Mouse (Mus musculus) hindbrain, embryonic 11.5 days (tissue): ENCODE measurements around the gene Styk1. TPM values are rescaled to one million over a fixed set of nuclear protein-coding genes. Genes with fewer than 3 reads are reported as not detected.

ENCODE experiments used
- ATAC-seq: fragments of 200-750 bp; cut with Nextera tagmentation; 2 replicates; pipeline ENCODE4 v1.8.0; 2017; ENCODE audit warnings: mild to moderate bottlenecking, moderate TSS enrichment, moderate library complexity; ENCODE audit not compliant: low FRiP score
- DNase-seq: peaks from one replicate; pipeline ENCODE4 v3.0.0-alpha.2; 2015; ENCODE audit warnings: low spot score
- H3K27ac ChIP-seq: fragments of 300-500 bp; sonication (generic); 2 replicates; pipeline ENCODE4 v1.5.1; 2014; ENCODE audit warnings: mild to moderate bottlenecking, low read depth, low read length
- H3K27me3 ChIP-seq: fragments of 300-500 bp; sonication (generic); 2 replicates; pipeline ENCODE4 v1.6.1; 2014; ENCODE audit warnings: mild to moderate bottlenecking, low read length, moderate library complexity, mixed read lengths; ENCODE audit not compliant: control insufficient read depth, insufficient read depth
- H3K36me3 ChIP-seq: fragments of 300-500 bp; sonication (generic); 2 replicates; pipeline ENCODE4 v1.6.1; 2014; ENCODE audit warnings: mild to moderate bottlenecking, low read length, moderate library complexity, mixed read lengths; ENCODE audit not compliant: control insufficient read depth, insufficient read depth
- H3K4me1 ChIP-seq: fragments of 300-500 bp; sonication (generic); replicated peaks from 2 replicates; pipeline ENCODE4 v1.6.1; 2014; ENCODE audit warnings: low read length, mixed read lengths; ENCODE audit not compliant: control insufficient read depth, insufficient read depth
- H3K4me2 ChIP-seq: fragments of 300-500 bp; sonication (generic); replicated peaks from 2 replicates; pipeline ENCODE4 v1.6.1; 2014; ENCODE audit warnings: mild to moderate bottlenecking, low read depth, low read length
- H3K4me3 ChIP-seq: fragments of 300-500 bp; sonication (generic); 2 replicates; pipeline ENCODE4 v1.5.1; 2014; ENCODE audit warnings: low read depth, low read length
- H3K9ac ChIP-seq: fragments of 300-500 bp; sonication (generic); 2 replicates; pipeline ENCODE4 v1.6.1; 2014; ENCODE audit warnings: low read depth, low read length
- H3K9me3 ChIP-seq: fragments of 300-500 bp; sonication (generic); 2 replicates; pipeline ENCODE4 v1.6.1; 2016; ENCODE audit warnings: low read length; ENCODE audit not compliant: control insufficient read depth
- WGBS: fragments of 180-500 bp; shearing (Covaris S2); extraction: QIAGEN DNeasy Blood & Tissue Kit; methylation state at CpG from one replicate; pipeline ENCODE4 v1.1.7; 2014; 5-methylcytosine and 5-hydroxymethylcytosine counted together
- polyA plus RNA-seq: library from polyadenylated mRNA; unstranded; fragments of >200 nt; fragmentation: Nextera tagmentation; extraction: Ambion mirVana; gene quantifications from 2 replicates; pipeline ENCODE4 v1.2.1, GENCODE M21; 2014

Styk1 gene
- polyA plus RNA-seq, 1 experiment from 2014 or later: 1.1 TPM

- DNase-seq (no peak), ATAC-seq (no peak)
- H3K4me2 ChIP-seq: no peak overlapping the region
- no peaks in the 10 kb centered on the region for H3K36me3 ChIP-seq
- H3K4me1 ChIP-seq: no peaks in the 10 kb centered on the region
- H3K9ac ChIP-seq: no peak overlapping the region
- WGBS: 90% methylated on average over 2 of the region's 2 CpGs
- no peak overlapping the region for H3K27ac ChIP-seq
- no peaks in the 10 kb centered on the region for H3K27me3 ChIP-seq
- no peak overlapping the region for H3K4me3 ChIP-seq
- H3K9me3 ChIP-seq: no peaks in the 10 kb centered on the region
Measured at GRCm38 (mm10) chr6:131347026-131347425, 6.4 kb downstream of the Styk1 start.

- 86% methylated on average over 7 of the region's 7 CpGs for WGBS
Measured at GRCm38 (mm10) chr6:131344346-131344745, 9.1 kb downstream of the Styk1 start.

GRCm38 (mm10) chr6:131340082-131340481 is 13.3 kb downstream of the Styk1 start:
- ATAC-seq (no peak), DNase-seq (no peak)
- no peaks in the 10 kb centered on the region for H3K4me1 ChIP-seq
- no peak overlapping the region for H3K4me2 ChIP-seq
- H3K27ac ChIP-seq: no peak overlapping the region
- H3K27me3 ChIP-seq: no peaks in the 10 kb centered on the region
- WGBS: 83% methylated on average over 3 of the region's 3 CpGs
- no peaks in the 10 kb centered on the region for H3K9me3 ChIP-seq
- no peaks in the 10 kb centered on the region for H3K36me3 ChIP-seq
- H3K9ac ChIP-seq: no peak overlapping the region
- H3K4me3 ChIP-seq: no peak overlapping the region

More at GRCm38 (mm10) chr6:131344346-131344745, 9.1 kb downstream of the Styk1 start:
- no peaks in the 10 kb centered on the region for H3K36me3 ChIP-seq
- H3K27me3 ChIP-seq: no peaks in the 10 kb centered on the region
- no peak overlapping the region for H3K9ac ChIP-seq
- no peaks in the 10 kb centered on the region for H3K4me1 ChIP-seq
- no peaks in the 10 kb centered on the region for H3K9me3 ChIP-seq
- H3K27ac ChIP-seq: no peak overlapping the region
- no peak for DNase-seq
- no peak overlapping the region for H3K4me3 ChIP-seq
- no peak overlapping the region for H3K4me2 ChIP-seq
- ATAC-seq: no peak

- no peak overlapping the region for H3K4me2 ChIP-seq
- no peak overlapping the region for H3K27ac ChIP-seq
- ATAC-seq (no peak), DNase-seq (no peak)
- no peaks in the 10 kb centered on the region for H3K27me3 ChIP-seq
- H3K4me3 ChIP-seq: no peak overlapping the region
- 84% methylated on average over 3 of the region's 3 CpGs for WGBS
- H3K9me3 ChIP-seq: no peaks in the 10 kb centered on the region
- no peaks in the 10 kb centered on the region for H3K36me3 ChIP-seq
- H3K4me1 ChIP-seq: no peaks in the 10 kb centered on the region
- H3K9ac ChIP-seq: no peak overlapping the region
Measured at GRCm38 (mm10) chr6:131339309-131339708, 14.1 kb downstream of the Styk1 start.

- H3K27ac ChIP-seq: no peak overlapping the region
- no peaks in the 10 kb centered on the region for H3K36me3 ChIP-seq
- ATAC-seq (no peak), DNase-seq (no peak)
- H3K9me3 ChIP-seq: no peaks in the 10 kb centered on the region
- no peaks in the 10 kb centered on the region for H3K4me1 ChIP-seq
- 70% methylated on average over 1 of the region's 1 CpGs for WGBS
- no peak overlapping the region for H3K9ac ChIP-seq
- no peak overlapping the region for H3K4me2 ChIP-seq
- H3K27me3 ChIP-seq: no peaks in the 10 kb centered on the region
- no peak overlapping the region for H3K4me3 ChIP-seq
Measured at GRCm38 (mm10) chr6:131338787-131339186, 14.6 kb downstream of the Styk1 start.

GRCm38 (mm10) chr6:131327076-131327475 is 26.3 kb downstream of the Styk1 start:
- no peak overlapping the region for H3K9ac ChIP-seq
- 89% methylated on average over 2 of the region's 2 CpGs for WGBS
- ATAC-seq (no peak), DNase-seq (no peak)
- no peaks in the 10 kb centered on the region for H3K27me3 ChIP-seq
- H3K36me3 ChIP-seq: no peaks in the 10 kb centered on the region
- H3K27ac ChIP-seq: no peak overlapping the region
- no peak overlapping the region for H3K4me2 ChIP-seq
- H3K9me3 ChIP-seq: no peaks in the 10 kb centered on the region
- no peaks in the 10 kb centered on the region for H3K4me1 ChIP-seq
- H3K4me3 ChIP-seq: no peak overlapping the region

GRCm38 (mm10) chr6:131321854-131322639 is 31.4 kb downstream of the Styk1 start:
- Histone ChIP-seq H3K27me3 (no peaks in the 10 kb centered on the region), H3K27ac (no peak overlapping the region), H3K36me3 (no peaks in the 10 kb centered on the region), H3K4me2 (no peak overlapping the region), H3K4me1 (no peaks in the 10 kb centered on the region), H3K9me3 (no peaks in the 10 kb centered on the region), H3K9ac (no peak overlapping the region), H3K4me3 (no peak overlapping the region)
- ATAC-seq (no peak), DNase-seq (no peak)
- WGBS: 78% methylated on average over 3 of the region's 3 CpGs

- no peak overlapping the region for H3K27ac ChIP-seq
- H3K4me3 ChIP-seq: no peak overlapping the region
- H3K27me3 ChIP-seq: no peaks in the 10 kb centered on the region
- H3K9me3 ChIP-seq: no peaks in the 10 kb centered on the region
- no peak for DNase-seq
- H3K4me1 ChIP-seq: no peaks in the 10 kb centered on the region
- no peak overlapping the region for H3K9ac ChIP-seq
- no peak for ATAC-seq
- WGBS: 79% methylated on average over 7 of the region's 7 CpGs
- no peaks in the 10 kb centered on the region for H3K36me3 ChIP-seq
- H3K4me2 ChIP-seq: no peak overlapping the region
Measured at GRCm38 (mm10) chr6:131316155-131317101, 37.0 kb downstream of the Styk1 start.
